Mouse (Mus musculus) liver, embryonic 14.5 days (tissue): ENCODE measurements around the gene Lrg1.

Experiments used
- CTCF ChIP-seq: IDR thresholded peaks from 2 replicates; pipeline ENCODE4 v1.5.1; 2016; ENCODE audit warnings: antibody characterized with exemption, low read depth, control low read depth
- EP300 ChIP-seq: IDR thresholded peaks from 2 replicates; pipeline ENCODE4 v1.6.1; 2016; ENCODE audit warnings: antibody characterized with exemption, low read depth

DNA sequence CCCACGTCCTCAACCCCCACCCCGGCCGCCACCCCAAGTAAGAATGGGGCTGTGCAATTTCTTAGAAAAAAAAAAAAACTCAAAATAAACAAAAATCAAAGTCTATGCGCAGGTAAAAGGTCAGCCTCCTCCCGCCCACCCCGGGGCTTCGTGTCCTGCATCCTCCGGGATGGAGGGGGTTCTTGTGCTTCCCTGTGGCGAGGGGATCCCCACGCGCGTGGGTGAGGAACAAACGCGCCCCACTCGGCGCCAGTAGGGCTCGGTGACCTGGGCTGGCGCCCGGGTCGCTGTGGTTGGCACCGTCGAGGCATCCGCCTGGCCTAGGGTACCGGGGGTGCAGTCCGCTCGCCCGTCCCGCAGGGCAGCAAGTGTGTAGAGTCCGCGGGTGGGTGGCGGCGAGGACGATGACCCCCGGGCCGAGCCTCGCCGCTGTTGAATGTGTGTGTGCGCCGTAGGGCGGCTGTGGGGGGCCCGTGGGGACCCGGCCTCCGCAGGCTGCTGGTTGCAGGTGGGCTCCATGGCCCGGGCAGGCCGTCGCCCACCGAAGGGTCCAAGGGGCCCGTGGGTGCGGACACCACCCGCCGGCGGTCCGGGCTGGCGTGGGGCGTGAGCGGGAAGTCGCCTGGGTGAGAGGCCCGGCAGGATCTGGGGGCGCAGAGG lies 2.0 kb upstream of the Lrg1 start:
- TF ChIP-seq CTCF, result no peak
- TF ChIP-seq EP300, result no peak
